Mouse (Mus musculus): ENCODE results near the gene Wdr83. TPM values are rescaled to one million over a fixed set of nuclear protein-coding genes. Genes with fewer than 3 reads are reported as not detected.
"Not testable (repeated sequence)": the region's sequence is repeated elsewhere in the genome, so short reads cannot be mapped to it uniquely, and the experiment has no call there.

The Wdr83 gene
- polyA plus RNA-seq, 1 experiment from 2014 or later: 47.0 TPM

- ATAC-seq (replicated peaks; ENCODE audit: extremely low read depth, insufficient read depth, low FRiP score): peak; percentile 81
- under 1% methylated on average over 30 of the region's 30 CpGs for WGBS
- H3K9me3 ChIP-seq (replicated peaks; ENCODE audit: control insufficient read depth, low read length): no peaks in the 10 kb centered on the region
- peak within 1 kb of the TSS; percentile 77 for H3K9ac ChIP-seq (ENCODE audit: low read length)
- H3K27me3 ChIP-seq (ENCODE audit: control insufficient read depth, insufficient read depth, low read length): no peaks in the 10 kb centered on the region
- H3K4me2 ChIP-seq (ENCODE audit: low read depth, low read length): peak within 1 kb of the TSS; percentile 83
- H3K27ac ChIP-seq (ENCODE audit: low read length): peak within 1 kb of the TSS; percentile 51; the same call in 1 of the 2 replicates
- H3K4me3 ChIP-seq (ENCODE audit: low read length): peak within 1 kb of the TSS; percentile 75
- H3K36me3 ChIP-seq (ENCODE audit: control insufficient read depth, insufficient read depth): peaks cover 15% of the 10 kb centered on the region
- peaks cover 27% of the 10 kb centered on the region for H3K4me1 ChIP-seq (ENCODE audit: control insufficient read depth, insufficient read depth, low read length)
Measured at GRCm38 (mm10) chr8:85083108-85083813, 2.2 kb upstream of the Wdr83 start, which contains the start of gene Man2b1. TSS of gene Man2b1 (plus strand) at chr8:85083270.

- not testable (repeated sequence) for H3K4me3 ChIP-seq (ENCODE audit: low read length)
- WGBS: 84% methylated on average over 4 of the region's 4 CpGs
- H3K36me3 ChIP-seq (ENCODE audit: control insufficient read depth, insufficient read depth): peaks cover 16% of the 10 kb centered on the region
Measured at GRCm38 (mm10) chr8:85082169-85082568, 1.1 kb upstream of the Wdr83 start.

GRCm38 (mm10) chr8:85080532-85081215 lies 432 bp downstream of the Wdr83 start, which contains the start of gene Wdr83os:
TSS of gene Wdr83os (plus strand) at chr8:85080740.
- H3K4me1 ChIP-seq (ENCODE audit: control insufficient read depth, insufficient read depth, low read length): peaks cover 27% of the 10 kb centered on the region
- H3K9me3 ChIP-seq (replicated peaks; ENCODE audit: control insufficient read depth, low read length): no peaks in the 10 kb centered on the region
- H3K9ac ChIP-seq (ENCODE audit: low read length): peak within 1 kb of the TSS; percentile 94
- WGBS: under 1% methylated on average over 30 of the region's 30 CpGs
- ATAC-seq (replicated peaks; ENCODE audit: extremely low read depth, insufficient read depth, low FRiP score): no peak
- peak within 1 kb of the TSS; percentile 94 for H3K4me2 ChIP-seq (ENCODE audit: low read depth, low read length)
- no peaks in the 10 kb centered on the region for H3K27me3 ChIP-seq (ENCODE audit: control insufficient read depth, insufficient read depth, low read length)
- H3K36me3 ChIP-seq (ENCODE audit: control insufficient read depth, insufficient read depth): peaks cover 22% of the 10 kb centered on the region
- peak within 1 kb of the TSS; percentile 96 for H3K4me3 ChIP-seq (ENCODE audit: low read length)
- H3K27ac ChIP-seq (ENCODE audit: low read length): peak within 1 kb of the TSS; percentile 81

More at GRCm38 (mm10) chr8:85082169-85082568, 1.1 kb upstream of the Wdr83 start:
- not testable (repeated sequence) for ATAC-seq (replicated peaks; ENCODE audit: extremely low read depth, insufficient read depth, low FRiP score); H3K4me2 ChIP-seq (ENCODE audit: low read depth, low read length); H3K9ac ChIP-seq (ENCODE audit: low read length); H3K27me3 ChIP-seq (ENCODE audit: control insufficient read depth, insufficient read depth, low read length); H3K9me3 ChIP-seq (replicated peaks; ENCODE audit: control insufficient read depth, low read length); H3K27ac ChIP-seq (ENCODE audit: low read length)
- peaks cover 27% of the 10 kb centered on the region for H3K4me1 ChIP-seq (ENCODE audit: control insufficient read depth, insufficient read depth, low read length)

GRCm38 (mm10) chr8:85080214-85080531 lies 933 bp downstream of the Wdr83 start:
- Histone ChIP-seq H3K36me3 (ENCODE audit: control insufficient read depth, insufficient read depth) (peaks cover 23% of the 10 kb centered on the region), H3K27me3 (ENCODE audit: control insufficient read depth, insufficient read depth, low read length) (no peaks in the 10 kb centered on the region), H3K9ac (ENCODE audit: low read length) (peak overlapping the region; percentile 94), H3K27ac (ENCODE audit: low read length) (peak overlapping the region; percentile 81; the same call in 1 of the 2 replicates), H3K4me2 (ENCODE audit: low read depth, low read length) (peak overlapping the region; percentile 94), H3K4me1 (ENCODE audit: control insufficient read depth, insufficient read depth, low read length) (peaks cover 27% of the 10 kb centered on the region), H3K4me3 (ENCODE audit: low read length) (peak overlapping the region; percentile 96), H3K9me3 (replicated peaks; ENCODE audit: control insufficient read depth, low read length) (no peaks in the 10 kb centered on the region)
- ATAC-seq (replicated peaks; ENCODE audit: extremely low read depth, insufficient read depth, low FRiP score): no peak
- WGBS: 1% methylated on average over 25 of the region's 25 CpGs

- H3K27ac ChIP-seq (ENCODE audit: low read length): no peak overlapping the region
- WGBS: 0% methylated on average over 2 of the region's 2 CpGs
- H3K4me2 ChIP-seq (ENCODE audit: low read depth, low read length): no peak overlapping the region
- no peak overlapping the region for H3K9ac ChIP-seq (ENCODE audit: low read length)
- no peak for ATAC-seq (replicated peaks; ENCODE audit: extremely low read depth, insufficient read depth, low FRiP score)
- peaks cover 34% of the 10 kb centered on the region for H3K36me3 ChIP-seq (ENCODE audit: control insufficient read depth, insufficient read depth)
- H3K4me3 ChIP-seq (ENCODE audit: low read length): no peak overlapping the region
- H3K9me3 ChIP-seq (replicated peaks; ENCODE audit: control insufficient read depth, low read length): no peaks in the 10 kb centered on the region
- H3K4me1 ChIP-seq (ENCODE audit: control insufficient read depth, insufficient read depth, low read length): peaks cover 22% of the 10 kb centered on the region
- no peaks in the 10 kb centered on the region for H3K27me3 ChIP-seq (ENCODE audit: control insufficient read depth, insufficient read depth, low read length)
Measured at GRCm38 (mm10) chr8:85076993-85077392, 4.1 kb downstream of the Wdr83 start.

- ATAC-seq (replicated peaks; ENCODE audit: extremely low read depth, insufficient read depth, low FRiP score): no peak
- 76% methylated on average over 9 of the region's 9 CpGs for WGBS
- no peak overlapping the region for H3K27ac ChIP-seq (ENCODE audit: low read length)
- peaks cover 19% of the 10 kb centered on the region for H3K4me1 ChIP-seq (ENCODE audit: control insufficient read depth, insufficient read depth, low read length)
- peaks cover 34% of the 10 kb centered on the region for H3K36me3 ChIP-seq (ENCODE audit: control insufficient read depth, insufficient read depth)
- no peak overlapping the region for H3K4me2 ChIP-seq (ENCODE audit: low read depth, low read length)
- H3K9me3 ChIP-seq (replicated peaks; ENCODE audit: control insufficient read depth, low read length): no peaks in the 10 kb centered on the region
- no peaks in the 10 kb centered on the region for H3K27me3 ChIP-seq (ENCODE audit: control insufficient read depth, insufficient read depth, low read length)
- H3K9ac ChIP-seq (ENCODE audit: low read length): no peak overlapping the region
- no peak overlapping the region for H3K4me3 ChIP-seq (ENCODE audit: low read length)
Measured at GRCm38 (mm10) chr8:85076001-85076400, 5.1 kb downstream of the Wdr83 start.

GRCm38 (mm10) chr8:85074617-85075016 lies 6.5 kb downstream of the Wdr83 start:
- Histone ChIP-seq H3K4me3 (ENCODE audit: low read length) (no peak overlapping the region), H3K4me1 (ENCODE audit: control insufficient read depth, insufficient read depth, low read length) (peaks cover 15% of the 10 kb centered on the region), H3K27ac (ENCODE audit: low read length) (no peak overlapping the region), H3K36me3 (ENCODE audit: control insufficient read depth, insufficient read depth) (peaks cover 34% of the 10 kb centered on the region), H3K4me2 (ENCODE audit: low read depth, low read length) (no peak overlapping the region), H3K27me3 (ENCODE audit: control insufficient read depth, insufficient read depth, low read length) (no peaks in the 10 kb centered on the region), H3K9ac (ENCODE audit: low read length) (no peak overlapping the region), H3K9me3 (replicated peaks; ENCODE audit: control insufficient read depth, low read length) (no peaks in the 10 kb centered on the region)
- 89% methylated on average over 10 of the region's 10 CpGs for WGBS
- ATAC-seq (replicated peaks; ENCODE audit: extremely low read depth, insufficient read depth, low FRiP score): no peak

- H3K27ac ChIP-seq (ENCODE audit: low read length): no peak overlapping the region
- ATAC-seq (replicated peaks; ENCODE audit: extremely low read depth, insufficient read depth, low FRiP score): no peak
- no peak overlapping the region for H3K4me2 ChIP-seq (ENCODE audit: low read depth, low read length)
- no peak overlapping the region for H3K4me3 ChIP-seq (ENCODE audit: low read length)
- 79% methylated on average over 10 of the region's 10 CpGs for WGBS
- peaks cover 14% of the 10 kb centered on the region for H3K4me1 ChIP-seq (ENCODE audit: control insufficient read depth, insufficient read depth, low read length)
- no peaks in the 10 kb centered on the region for H3K27me3 ChIP-seq (ENCODE audit: control insufficient read depth, insufficient read depth, low read length)
- no peaks in the 10 kb centered on the region for H3K9me3 ChIP-seq (replicated peaks; ENCODE audit: control insufficient read depth, low read length)
- peaks cover 34% of the 10 kb centered on the region for H3K36me3 ChIP-seq (ENCODE audit: control insufficient read depth, insufficient read depth)
- H3K9ac ChIP-seq (ENCODE audit: low read length): no peak overlapping the region
Measured at GRCm38 (mm10) chr8:85074167-85074566, 6.9 kb downstream of the Wdr83 start.

- no peak overlapping the region for H3K9ac ChIP-seq (ENCODE audit: low read length)
- WGBS: 85% methylated on average over 15 of the region's 15 CpGs
- H3K4me1 ChIP-seq (ENCODE audit: control insufficient read depth, insufficient read depth, low read length): peaks cover 9% of the 10 kb centered on the region
- H3K4me2 ChIP-seq (ENCODE audit: low read depth, low read length): no peak overlapping the region
- no peaks in the 10 kb centered on the region for H3K27me3 ChIP-seq (ENCODE audit: control insufficient read depth, insufficient read depth, low read length)
- no peaks in the 10 kb centered on the region for H3K9me3 ChIP-seq (replicated peaks; ENCODE audit: control insufficient read depth, low read length)
- peaks cover 27% of the 10 kb centered on the region for H3K36me3 ChIP-seq (ENCODE audit: control insufficient read depth, insufficient read depth)
- no peak overlapping the region for H3K4me3 ChIP-seq (ENCODE audit: low read length)
- ATAC-seq (replicated peaks; ENCODE audit: extremely low read depth, insufficient read depth, low FRiP score): no peak
- no peak overlapping the region for H3K27ac ChIP-seq (ENCODE audit: low read length)
Measured at GRCm38 (mm10) chr8:85073041-85073612, 8.0 kb downstream of the Wdr83 start.

Data from heart, embryonic 16.5 days (tissue).